Mouse (Mus musculus) embryo, embryonic 10 days (tissue): ENCODE data around the gene Ccr1l1.
"Not testable (repeated sequence)": the region's sequence is repeated elsewhere in the genome, so short reads cannot be mapped to it uniquely, and the experiment has no call there.

Experiments
- DNase-seq: peaks from one replicate; pipeline ENCODE4 v3.0.0-alpha.2; 2015; ENCODE audit warnings: low spot score

Gene Ccr1l1

DNA sequence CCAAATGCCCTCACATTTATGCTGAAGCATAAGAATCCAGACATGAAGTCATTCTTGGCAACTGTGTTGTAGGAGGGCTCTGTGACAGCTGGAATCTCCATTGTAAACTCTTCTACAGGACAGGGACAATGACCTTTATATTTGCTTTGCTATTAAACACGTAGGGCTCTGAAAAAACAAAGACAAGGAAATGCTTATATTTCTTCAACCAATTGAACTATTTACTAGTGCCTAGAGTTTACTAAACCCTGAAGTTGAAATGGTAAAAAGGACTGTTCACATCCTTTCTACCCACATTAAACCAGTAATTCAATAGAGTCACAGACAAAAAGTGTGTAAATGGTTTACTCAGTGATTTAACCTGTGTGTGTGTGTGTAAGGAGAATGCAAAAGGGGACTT, at the start of gene Ccr1l1:
Ccr1l1 (minus strand) TSS at position 101 of the 400 bp plus-strand sequence.
- no peak for DNase-seq

DNA sequence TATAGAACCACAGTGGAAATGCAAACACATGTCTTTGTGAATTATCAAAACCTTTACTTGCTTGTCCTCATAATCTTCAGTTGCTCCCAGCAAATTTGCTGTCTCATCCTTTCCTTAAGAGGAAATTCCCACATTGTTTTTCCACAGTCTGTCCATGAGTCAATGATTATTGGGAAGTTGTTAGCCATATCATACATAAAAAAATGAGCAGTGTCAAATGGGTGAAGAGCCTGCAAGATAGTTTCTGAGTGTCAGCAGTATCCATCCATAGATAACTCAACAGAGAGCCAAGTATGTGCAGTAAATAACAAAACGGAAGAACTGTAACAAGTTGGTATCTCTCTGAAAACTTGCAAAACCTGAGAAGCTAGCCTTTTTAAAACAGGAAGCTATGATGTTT, 43.5 kb upstream of the Ccr1l1 start, which contains the start of gene Ccr3:
Ccr3 (plus strand) TSS at position 301 of the 400 bp plus-strand sequence.
- DNase-seq: no peak

DNA sequence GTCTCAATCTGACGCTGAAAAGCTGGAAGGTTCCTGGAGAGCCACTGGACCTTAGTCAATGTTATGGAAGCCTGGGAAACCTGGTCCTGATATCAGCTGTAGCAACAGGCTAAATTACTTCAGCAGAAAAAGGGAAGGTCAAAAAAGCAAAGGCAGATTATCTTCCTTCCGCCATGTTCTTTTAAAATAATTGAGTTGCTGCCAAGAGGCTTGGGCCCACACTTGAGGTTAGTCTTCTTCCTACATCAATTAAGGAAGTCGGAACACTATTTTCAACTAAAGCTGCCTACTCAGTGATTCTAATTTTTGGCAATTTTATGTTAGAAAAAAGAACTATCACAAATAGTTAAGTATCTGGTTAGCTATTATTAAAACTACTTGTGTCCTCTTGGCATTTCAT, 41.7 kb upstream of the Ccr1l1 start:
- DNase-seq: no peak

DNA sequence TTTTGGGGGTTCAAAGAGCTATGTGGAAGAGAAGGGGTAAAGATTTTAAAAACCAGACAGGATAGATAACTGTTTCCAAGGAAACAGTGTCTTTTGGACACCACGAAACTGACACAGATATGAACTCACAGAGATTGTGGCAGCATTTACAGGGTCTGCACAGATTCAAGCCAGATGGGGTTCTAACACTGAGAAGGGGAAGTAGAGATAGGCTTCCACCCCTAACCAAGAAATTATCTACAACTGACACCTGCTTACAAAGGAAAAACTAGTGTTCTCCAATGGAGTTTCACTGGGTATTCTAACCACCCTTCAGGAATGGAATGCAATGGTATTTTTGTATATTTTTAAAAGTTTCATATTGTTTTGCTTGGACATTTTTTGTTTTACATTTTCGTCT, 37.8 kb upstream of the Ccr1l1 start:
- no peak for DNase-seq

DNA sequence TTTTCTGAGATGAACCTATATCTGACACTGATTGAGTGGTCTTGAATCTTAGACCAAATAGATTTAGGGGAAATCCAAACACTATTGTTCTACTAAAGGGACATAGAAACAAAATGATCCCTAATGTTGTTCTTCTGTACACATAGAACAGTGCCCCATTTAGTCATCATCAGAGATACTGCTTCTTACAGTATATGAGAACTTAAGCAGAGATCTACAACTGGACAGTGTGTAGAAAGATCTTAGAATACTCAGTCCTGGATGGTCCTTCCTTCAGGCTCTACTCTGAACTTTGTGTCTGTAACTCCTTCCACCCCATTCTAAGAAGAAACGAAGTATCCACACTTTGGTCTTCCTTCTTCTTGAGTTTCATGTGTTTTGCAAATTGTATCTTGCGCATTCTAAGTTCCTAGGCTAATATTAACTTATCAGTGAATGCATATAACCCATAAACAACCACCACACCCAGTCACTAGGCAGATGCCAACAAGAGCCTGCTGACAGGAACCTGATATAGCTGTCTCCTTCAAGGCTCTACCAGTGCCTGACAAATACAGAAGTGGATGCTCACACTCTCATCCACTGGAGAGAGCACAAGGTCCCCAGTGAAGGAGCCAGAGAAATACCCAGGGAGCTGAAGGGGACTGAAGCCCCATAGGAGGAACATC, 36.9 kb upstream of the Ccr1l1 start:
- no peak for DNase-seq

DNA sequence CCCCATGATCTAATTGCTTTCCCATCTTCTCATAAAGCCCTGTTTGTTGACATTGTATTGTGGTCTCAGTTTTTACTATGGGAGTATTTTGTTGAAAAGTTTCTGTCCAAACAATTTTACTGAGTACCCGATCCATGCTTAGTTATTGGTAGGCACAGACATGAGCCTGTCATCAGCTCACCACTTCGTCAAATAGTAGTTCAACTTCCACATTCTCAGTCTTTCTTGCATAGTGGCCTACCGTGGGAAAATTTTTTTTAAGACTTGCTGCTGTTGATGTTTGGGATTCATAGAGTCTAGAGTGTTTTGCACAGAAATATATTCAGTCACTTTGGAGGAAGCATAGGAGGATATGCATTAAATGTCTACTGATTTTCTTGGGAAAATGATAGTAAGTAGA, 35.1 kb upstream of the Ccr1l1 start:
- no peak for DNase-seq

DNA sequence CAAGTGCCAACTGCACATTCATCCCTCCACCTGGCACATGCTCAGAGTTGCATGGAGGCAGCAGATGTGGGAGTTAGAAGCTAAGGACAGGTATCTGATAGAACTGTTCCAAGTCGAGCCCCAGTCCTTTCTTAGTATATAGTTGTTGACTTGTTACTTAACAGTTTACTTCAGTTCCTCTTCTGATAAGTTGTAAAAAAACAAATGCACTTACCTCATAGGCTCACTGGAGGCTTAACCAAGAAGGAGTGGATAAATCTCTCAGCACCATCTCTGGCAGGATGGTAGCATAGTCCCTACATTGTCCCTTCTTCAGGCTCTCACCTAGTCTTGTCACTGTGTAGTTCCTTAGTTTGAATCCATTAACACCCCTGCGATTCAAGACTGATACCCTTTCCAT, 34.5 kb upstream of the Ccr1l1 start:
- DNase-seq: no peak

DNA sequence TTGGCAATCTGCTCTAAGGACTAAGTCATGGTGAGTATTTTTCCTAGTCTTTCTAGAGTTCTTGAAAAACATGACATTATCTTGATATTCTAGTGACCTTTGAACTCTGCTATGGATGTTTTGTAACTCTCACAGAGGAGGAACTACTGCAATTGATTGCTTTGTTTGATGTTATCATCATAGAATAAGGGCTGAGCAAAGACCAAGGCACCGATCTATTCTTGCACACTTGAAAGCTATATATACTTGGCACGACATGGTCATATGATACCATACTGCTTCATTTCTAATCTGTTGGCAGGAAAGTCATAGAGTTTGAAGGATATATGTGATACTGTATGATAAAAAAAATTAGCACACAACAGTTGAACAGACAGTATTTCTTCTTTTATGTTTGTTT, 21.6 kb upstream of the Ccr1l1 start:
- no peak for DNase-seq

DNA sequence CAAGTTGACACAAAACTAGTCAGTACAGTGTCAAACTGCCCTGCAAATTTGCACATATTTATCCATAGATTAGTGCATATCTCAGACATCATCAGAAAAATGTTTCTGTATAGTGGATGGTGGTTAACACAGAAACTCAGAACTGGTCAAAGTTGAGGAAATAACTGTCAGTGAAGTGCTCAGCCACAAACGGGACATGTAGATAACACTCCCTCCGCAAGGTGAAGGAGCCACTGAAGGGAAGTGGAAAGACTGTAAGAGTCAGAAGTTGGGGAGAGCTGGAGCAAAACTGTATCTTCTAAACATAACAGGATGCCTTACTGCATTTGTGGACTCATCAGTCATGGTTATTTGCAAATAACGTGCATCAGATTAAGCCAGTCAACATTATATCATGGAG, 19.5 kb upstream of the Ccr1l1 start:
- DNase-seq: no peak

DNA sequence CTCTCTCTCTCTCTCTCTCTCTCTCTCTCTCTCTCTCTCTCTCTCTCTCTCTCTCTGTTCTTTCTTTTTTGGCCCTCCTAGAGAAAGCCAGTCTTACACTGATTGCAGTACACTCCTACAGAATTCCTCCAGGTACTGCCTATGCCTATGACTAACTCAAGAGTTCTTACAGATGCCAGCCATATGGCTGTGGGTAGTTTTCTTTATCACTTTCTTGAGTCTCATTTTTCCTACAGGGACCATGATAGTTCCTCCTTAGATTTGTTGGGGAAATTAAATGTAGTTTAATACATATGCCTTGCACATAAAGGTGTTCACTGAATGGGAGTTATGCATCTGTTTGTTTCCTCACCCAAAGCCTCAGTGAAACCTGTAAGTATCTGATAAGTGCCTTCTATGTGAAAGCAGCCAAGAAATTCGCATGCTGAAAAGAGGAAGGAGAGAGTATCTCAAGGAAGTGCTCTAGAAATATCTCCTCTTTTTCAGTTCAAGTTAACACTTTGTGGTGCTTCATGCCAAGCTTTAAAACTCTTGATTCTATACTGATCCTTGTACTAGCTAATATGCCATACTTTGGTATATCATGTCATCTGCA, 13.2 kb upstream of the Ccr1l1 start:
- no peak for DNase-seq

DNA sequence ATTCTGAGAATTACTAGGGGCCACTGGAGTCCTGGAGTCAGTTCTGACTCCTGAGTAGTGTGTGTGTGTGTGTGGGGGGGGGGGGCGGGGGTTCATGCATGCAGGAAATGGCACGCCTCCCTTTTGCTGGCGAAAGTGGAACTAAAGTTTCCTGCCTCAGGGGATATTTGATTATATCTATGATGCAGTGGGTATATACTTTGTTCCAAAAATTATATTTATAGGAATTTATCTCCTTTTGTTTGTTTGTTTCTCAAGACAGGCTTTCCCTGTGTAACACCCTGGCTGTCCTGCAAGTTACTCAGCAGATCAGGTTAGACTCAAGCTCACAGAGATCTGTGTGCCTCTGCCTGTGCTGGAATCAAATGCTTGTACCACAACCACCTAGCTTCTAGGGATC, 11.5 kb upstream of the Ccr1l1 start:
- DNase-seq: no peak

DNA sequence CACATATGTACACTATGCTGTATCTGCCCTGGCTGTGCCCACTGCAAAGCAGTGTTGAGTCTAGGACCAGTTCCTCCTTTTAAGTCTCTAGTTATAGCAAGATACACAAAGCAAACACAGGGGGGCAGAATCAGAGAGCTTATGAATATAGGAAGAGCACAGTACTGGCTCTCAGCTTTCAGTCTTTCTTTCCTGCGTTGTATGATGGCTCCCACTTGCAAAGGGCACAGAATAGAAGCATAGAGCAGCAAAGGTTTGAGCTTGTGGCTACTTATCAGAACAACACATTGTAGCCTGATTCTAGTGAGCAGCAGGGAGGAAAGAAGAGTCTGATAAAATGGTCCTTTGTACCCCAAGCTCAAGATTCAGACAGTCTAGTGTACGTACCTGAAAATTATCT, 8.0 kb upstream of the Ccr1l1 start:
- no peak for DNase-seq

DNA sequence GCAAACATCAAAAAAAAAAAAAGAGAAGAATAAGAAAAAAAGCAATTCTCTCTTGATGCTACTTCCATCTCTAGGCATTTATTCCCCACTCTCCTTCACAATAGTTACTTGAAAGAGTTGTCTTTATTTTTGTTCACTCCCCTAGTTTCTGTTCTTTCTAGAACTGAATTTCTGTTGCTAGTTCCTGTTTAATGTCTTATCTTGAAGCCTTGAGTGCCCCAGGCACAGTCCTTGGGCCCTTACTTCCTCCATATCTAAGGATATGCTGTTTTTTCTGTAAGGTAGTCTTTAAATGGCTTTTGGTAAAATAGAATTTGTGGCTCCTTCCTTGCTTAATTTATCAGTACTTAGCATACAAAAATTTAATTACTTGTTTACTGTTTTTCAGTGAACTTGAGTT, 6.7 kb upstream of the Ccr1l1 start:
- DNase-seq: no peak

DNA sequence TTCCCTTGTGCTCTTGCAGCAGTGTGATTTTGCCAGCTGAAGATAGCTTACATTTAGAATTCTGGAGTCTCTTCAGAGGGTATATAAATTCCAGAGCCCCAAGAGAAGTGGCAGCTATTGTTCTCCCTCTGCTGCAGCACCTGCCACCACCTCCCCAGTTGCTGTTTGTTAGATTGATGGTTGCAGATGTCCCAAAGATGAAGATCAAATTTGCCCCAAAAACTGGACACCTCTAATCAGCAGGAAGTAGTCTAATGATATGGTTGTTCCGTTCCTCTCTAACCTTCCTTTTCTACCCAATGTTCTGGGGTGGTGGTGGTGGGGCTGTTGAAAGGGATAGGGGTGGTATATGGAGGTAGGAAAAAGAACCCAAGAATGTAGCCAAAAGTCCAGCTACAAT, 4.5 kb upstream of the Ccr1l1 start:
- no peak for DNase-seq

DNA sequence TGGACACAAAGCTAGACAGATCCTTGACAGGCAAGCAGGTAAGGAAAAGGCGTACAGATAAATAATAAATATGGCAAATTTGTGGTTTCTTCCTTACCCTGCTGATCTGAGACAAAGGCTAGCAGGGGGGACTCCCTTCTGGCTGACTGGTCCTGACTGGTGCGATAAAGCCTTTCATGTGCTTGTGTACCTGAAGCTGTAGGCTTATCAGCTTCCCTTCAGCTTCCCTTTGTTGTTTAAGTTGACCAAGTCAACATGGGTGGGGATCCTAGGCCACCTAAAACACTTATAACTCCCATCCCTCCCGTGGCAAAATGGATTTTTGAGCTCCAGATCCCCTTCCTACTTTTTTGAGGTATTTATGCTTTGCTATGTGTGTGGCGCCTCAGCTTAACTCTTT, 3.7 kb upstream of the Ccr1l1 start:
- DNase-seq: no peak

DNA sequence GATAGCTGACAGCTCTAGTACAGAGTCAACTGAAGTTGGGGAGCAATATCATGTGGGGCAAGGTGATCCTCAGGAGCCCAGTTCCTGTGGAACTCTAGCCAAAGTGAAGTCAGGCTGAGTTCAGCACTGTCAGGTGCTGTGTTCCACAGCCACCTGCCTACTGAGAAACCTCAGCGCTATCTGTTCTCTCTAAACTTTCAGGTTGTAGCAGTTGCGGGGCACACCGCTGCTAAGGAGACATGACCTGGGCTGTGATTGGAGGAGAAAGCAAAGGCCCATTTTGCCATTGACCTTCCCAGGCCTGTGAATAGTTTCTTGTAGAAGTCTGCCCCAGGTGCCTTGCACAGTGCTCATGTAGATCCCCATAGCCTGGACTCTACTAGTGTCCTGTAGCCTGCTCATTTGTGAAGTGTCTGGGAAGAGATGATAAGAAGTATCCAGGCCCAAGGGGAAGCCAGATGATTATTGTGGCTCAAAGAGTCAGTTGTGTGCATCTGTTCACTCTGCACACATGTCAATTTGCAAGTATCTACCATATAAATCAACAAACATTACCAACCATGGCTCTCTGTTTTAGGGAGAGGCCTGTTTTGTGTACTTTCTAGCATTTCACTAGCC, 2.8 kb upstream of the Ccr1l1 start:
- not testable (repeated sequence) for DNase-seq

DNA sequence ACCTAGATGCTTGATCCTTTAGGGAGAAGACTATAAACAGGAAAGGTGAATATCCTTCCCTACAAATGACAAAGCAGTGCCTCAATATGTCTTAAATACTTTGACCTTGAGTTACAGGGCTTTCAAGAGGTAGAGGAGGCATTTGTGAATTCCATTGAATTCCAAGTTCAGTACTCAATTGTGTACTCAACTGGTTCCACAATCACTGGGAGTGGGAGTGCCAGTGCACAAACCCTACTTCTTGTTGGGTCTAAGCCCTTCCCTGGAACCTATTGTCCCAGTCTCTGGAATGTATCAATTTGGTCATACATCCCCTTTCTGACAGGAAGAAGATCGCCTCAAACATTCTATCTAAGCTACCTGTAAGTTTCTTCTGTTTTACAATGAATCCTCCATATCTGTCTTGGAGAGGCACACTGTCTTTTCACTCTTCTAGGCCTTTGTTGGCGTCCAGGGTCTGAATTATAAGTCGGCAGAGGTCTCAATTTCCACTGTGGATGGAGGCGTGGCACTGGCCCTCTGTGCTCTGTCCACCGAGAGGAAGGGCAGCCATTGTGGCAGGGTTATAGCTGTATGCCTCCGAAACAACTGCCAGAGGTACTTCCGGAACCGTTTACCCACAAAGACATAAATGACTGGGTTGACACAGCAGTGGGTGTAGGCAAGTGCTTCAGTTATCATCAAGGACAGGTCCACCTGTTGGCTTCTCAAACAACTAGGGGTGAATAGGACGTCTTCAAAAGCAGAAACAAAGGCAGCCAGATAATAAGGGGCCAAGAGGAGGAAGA, 1.1 kb downstream of the Ccr1l1 start:
- no peak for DNase-seq

DNA sequence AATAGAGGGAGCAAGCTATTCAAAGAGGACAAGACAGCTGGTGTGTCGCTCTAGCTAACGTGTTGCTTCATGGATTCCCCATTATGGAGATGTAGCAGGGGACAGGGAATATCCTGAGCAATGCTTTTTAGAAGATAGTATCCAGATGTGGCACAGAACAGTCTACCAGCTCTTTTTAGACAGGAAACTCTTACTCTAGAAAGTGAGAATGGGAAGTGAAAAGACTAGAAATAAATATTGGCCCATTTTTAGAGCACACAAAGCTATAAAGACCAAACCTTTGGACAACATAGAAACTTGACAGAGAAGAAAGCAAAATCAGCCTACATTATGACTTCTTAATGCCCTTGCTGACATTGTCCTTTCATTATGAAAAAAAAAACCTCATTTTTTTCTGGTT, 2.6 kb downstream of the Ccr1l1 start:
- DNase-seq: no peak

DNA sequence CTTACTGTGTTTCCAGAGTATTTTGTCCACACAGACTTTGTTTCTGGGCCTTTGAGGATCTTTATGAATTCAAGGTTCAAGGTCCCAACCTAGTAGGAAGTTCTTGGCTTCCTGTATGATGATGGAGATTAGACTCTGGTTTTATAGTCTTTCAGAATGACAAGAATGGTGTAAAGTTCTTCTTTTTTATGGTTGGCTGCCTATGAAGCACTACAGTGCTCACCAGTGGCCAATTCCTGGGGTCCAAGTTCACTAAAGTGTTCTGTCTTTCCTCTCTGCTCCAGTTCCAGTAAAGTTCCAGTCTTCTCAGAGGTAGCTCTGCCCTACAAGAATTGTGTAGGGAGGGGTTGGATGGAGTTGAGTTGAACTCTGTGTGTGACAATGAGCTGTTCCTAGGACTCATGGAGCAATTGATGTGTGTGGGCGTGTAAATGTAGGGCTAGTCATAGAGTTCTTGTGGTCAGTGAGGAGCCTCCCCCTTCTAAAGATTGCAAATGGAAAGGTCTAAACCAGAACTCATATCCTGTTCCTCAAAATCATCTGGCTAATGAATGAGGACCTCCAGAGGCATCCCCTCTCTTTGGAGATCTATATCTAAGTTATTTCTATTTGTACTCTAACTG, 9.8 kb downstream of the Ccr1l1 start, which contains the start of gene Ccr1:
Ccr1 (minus strand) TSS at position 403 of the 623 bp plus-strand sequence.
- no peak for DNase-seq

DNA sequence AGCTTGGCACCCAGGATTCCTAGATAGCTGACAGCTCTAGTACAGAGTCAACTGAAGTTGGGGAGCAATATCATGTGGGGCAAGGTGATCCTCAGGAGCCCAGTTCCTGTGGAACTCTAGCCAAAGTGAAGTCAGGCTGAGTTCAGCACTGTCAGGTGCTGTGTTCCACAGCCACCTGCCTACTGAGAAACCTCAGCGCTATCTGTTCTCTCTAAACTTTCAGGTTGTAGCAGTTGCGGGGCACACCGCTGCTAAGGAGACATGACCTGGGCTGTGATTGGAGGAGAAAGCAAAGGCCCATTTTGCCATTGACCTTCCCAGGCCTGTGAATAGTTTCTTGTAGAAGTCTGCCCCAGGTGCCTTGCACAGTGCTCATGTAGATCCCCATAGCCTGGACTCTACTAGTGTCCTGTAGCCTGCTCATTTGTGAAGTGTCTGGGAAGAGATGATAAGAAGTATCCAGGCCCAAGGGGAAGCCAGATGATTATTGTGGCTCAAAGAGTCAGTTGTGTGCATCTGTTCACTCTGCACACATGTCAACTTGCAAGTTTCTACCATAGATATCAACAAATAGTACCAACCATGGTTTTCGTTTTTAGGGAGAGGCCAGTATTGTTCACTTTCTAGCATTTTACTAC, 11.2 kb downstream of the Ccr1l1 start:
- not testable (repeated sequence) for DNase-seq

DNA sequence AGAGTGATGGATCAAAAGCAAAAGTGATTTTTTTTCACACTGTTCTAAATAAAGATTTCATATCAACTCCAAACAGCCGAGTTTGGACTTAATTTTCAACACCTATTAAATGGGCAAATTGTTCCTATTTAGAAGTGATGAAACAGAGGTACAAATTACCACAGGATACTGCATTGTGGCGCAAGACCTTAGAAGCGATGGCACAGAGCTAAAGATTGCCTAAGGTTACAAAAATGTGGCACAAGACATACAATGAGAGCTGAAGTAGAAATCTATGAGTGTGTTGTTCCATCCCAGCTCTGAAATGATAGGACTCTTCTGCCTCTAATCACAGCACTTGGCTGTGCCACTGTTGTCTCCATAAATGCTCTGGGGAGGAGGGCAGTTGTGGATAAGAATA, 13.4 kb downstream of the Ccr1l1 start:
- no peak for DNase-seq

DNA sequence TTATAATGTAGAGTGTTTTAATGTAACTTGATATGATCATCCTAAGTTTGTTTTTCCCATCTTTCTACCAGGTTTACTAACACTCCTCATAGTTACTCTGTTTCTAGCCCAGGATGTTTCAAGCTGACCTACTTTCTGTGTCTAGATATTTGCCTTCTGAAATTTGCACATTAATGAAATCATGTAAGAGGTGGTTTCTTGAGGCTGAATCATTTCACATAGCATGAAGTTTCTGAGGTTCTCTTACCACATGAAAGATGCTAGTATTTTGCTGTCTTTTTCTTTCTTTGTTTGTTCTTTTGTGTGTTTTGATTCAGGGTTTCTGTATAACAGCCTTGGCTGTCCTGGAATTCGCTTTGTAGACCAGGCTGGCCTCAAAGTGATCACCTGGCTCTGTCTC, 18.0 kb downstream of the Ccr1l1 start:
- no peak for DNase-seq
